Mouse (Mus musculus) midbrain, embryonic 13.5 days (tissue): Measurements from ENCODE around the gene Tmcc1. TPM values are rescaled to one million over a fixed set of nuclear protein-coding genes. Genes with fewer than 3 reads are reported as not detected.
"Not testable (repeated sequence)": the region's sequence is repeated elsewhere in the genome, so short reads cannot be mapped to it uniquely, and the experiment has no call there.

ENCODE experiments used
- ATAC-seq: fragments of 200-750 bp; cut with Nextera tagmentation; 2 replicates; pipeline ENCODE4 v1.8.0; 2017; ENCODE audit warnings: mild to moderate bottlenecking, moderate TSS enrichment, moderate library complexity
- H3K27ac ChIP-seq: fragments of 300-500 bp; sonication (generic); 2 replicates; pipeline ENCODE4 v1.5.1; 2015; ENCODE audit warnings: inconsistent platforms, mild to moderate bottlenecking, moderate library complexity
- H3K27me3 ChIP-seq: fragments of 300-500 bp; sonication (generic); 2 replicates; pipeline ENCODE4 v1.6.1; 2015; ENCODE audit warnings: mild to moderate bottlenecking, inconsistent platforms
- H3K36me3 ChIP-seq: fragments of 300-500 bp; sonication (generic); 2 replicates; pipeline ENCODE4 v1.6.1; 2015; ENCODE audit warnings: mild to moderate bottlenecking, inconsistent platforms
- H3K4me1 ChIP-seq: fragments of 300-500 bp; sonication (generic); replicated peaks from 2 replicates; pipeline ENCODE4 v1.6.1; 2015; ENCODE audit warnings: inconsistent platforms
- H3K4me2 ChIP-seq: fragments of 300-500 bp; sonication (generic); replicated peaks from 2 replicates; pipeline ENCODE4 v1.6.1; 2015; ENCODE audit warnings: moderate library complexity, mild to moderate bottlenecking, inconsistent platforms
- H3K4me3 ChIP-seq: fragments of 300-500 bp; sonication (generic); replicated peaks from 2 replicates; pipeline ENCODE4 v1.5.1; 2015; ENCODE audit warnings: mild to moderate bottlenecking, inconsistent platforms
- H3K9ac ChIP-seq: fragments of 300-500 bp; sonication (generic); replicated peaks from 2 replicates; pipeline ENCODE4 v1.6.1; 2015; ENCODE audit warnings: mild to moderate bottlenecking, inconsistent platforms
- H3K9me3 ChIP-seq: fragments of 300-500 bp; sonication (generic); 2 replicates; pipeline ENCODE4 v1.6.1; 2016; ENCODE audit warnings: mild to moderate bottlenecking, inconsistent platforms
- WGBS: fragments of 180-500 bp; shearing (Covaris S2); methylation state at CpG from one replicate; pipeline ENCODE4 v1.1.7; 2015; 5-methylcytosine and 5-hydroxymethylcytosine counted together
- polyA plus RNA-seq: library from polyadenylated mRNA; unstranded; fragments of >200 nt; fragmentation: Nextera tagmentation; extraction: Ambion mirVana; gene quantifications from 2 replicates; pipeline ENCODE4 v1.2.1, GENCODE M21; 2015

Tmcc1 gene
- polyA plus RNA-seq, result 35.7 and 36.4 TPM in 2 replicates

DNA sequence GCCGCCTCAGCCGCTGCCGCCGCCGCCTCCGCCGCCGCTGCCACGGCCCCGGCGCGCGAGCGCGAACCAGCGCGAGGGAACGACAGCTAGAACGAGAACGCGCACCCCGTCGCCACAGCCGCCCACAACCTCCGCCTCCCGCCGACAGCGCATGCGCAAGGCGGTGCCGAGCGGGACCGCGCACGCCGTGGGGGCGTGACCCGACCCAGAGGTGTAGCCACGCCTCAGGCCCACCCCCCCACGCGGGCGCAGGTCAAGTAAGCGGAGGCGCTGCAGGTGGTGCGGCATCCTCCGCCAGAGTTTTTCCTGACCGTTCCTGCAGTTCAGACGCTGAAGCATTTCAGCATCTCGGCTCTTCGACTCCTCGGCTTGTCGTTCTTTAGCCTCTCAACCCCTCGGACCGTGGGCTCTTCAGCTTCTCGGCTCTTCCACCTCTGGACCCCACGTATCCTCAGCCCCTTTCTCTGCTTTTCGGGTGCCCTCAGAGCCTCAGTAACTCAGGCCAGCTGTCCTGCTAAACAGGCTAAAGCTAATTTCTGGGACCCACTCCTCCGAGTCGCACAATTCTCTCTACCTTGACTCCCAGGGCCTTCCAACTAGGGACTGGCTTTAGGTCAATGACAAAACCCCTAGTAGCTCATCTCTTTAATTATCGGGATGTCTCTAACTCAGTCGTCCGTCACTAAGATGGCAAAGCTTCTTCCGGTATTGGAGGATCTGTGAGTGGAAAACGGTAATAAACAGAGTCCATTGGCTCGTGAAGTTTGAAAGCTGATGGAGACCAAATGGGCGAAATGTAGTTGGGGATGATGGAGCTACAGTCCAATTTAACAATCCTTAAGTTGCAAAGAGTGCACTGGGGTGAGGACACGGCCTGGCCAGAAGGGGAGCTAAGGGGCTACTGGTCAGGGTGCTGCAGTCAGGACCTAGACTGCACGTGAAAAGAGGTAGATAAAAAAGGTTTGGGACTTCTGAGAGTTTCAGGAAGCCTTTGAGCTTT lies at the start of gene Tmcc1:
Gene Tmcc1, minus strand, starts transcription at position 93 of the 1,000 bp plus-strand sequence.
- Histone ChIP-seq H3K27ac (peak within 1 kb of the TSS; percentile 87), H3K9me3 (no peaks in the 10 kb centered on the region), H3K4me1 (peaks cover 37% of the 10 kb centered on the region), H3K36me3 (no peaks in the 10 kb centered on the region), H3K4me2 (peak within 1 kb of the TSS; percentile 90), H3K9ac (peak within 1 kb of the TSS; percentile 96), H3K4me3 (peak within 1 kb of the TSS; percentile 96), H3K27me3 (peaks cover 4% of the 10 kb centered on the region; the same call in 1 of the 2 replicates)
- ATAC-seq, result peak; percentile 83
- WGBS, result under 1% methylated on average over 56 of the region's 68 CpGs

DNA sequence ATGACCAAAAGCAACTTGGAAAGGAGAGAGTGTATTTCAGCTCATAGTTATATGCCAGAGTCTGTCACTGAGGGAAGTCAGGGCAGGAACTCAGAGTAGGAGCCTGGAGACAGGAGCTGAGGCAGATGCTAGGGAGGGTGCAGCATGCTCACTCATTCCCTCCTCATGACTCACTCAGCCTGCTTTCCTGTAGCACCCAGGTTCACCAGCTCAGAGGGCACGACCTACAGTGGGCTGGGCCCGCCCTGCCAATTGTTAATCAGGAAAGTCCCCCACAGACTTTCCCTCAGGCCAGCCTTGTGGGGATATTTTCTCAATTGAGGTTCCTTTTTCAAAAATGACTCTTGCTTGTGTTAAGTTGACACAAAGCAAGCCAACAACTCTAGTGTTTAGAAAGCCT lies 47.1 kb upstream of the Tmcc1 start:
- H3K4me3 ChIP-seq, result no peak overlapping the region
- peaks cover 84% of the 10 kb centered on the region for H3K36me3 ChIP-seq
- H3K27ac ChIP-seq, result no peak overlapping the region
- no peak for ATAC-seq
- H3K9ac ChIP-seq, result no peak overlapping the region
- H3K4me1 ChIP-seq, result no peaks in the 10 kb centered on the region
- WGBS, result 79% methylated on average over 2 of the region's 2 CpGs
- H3K4me2 ChIP-seq, result no peak overlapping the region
- no peaks in the 10 kb centered on the region for H3K27me3 ChIP-seq
- no peaks in the 10 kb centered on the region for H3K9me3 ChIP-seq

DNA sequence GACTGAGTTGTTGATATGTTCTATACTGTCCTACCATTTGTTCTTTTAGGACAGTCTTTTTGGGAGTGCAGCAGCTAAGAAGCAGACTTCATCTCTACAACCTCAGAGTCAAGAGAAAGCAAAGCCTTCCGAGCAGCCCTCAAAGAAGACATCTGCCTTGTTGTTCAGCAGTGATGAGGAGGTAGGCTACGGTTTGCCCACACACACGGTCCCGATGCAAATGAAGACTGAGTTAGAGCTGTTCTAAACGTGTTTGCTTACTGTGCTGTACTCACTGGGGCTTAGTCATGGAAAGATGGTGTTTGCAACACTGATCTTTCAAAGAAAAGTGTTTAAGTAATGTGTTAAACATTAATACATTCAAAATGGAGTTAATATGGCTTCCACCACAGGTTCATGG lies 44.8 kb upstream of the Tmcc1 start:
- peaks cover 86% of the 10 kb centered on the region for H3K36me3 ChIP-seq
- no peak overlapping the region for H3K27ac ChIP-seq
- H3K4me2 ChIP-seq, result no peak overlapping the region
- no peak overlapping the region for H3K4me3 ChIP-seq
- no peaks in the 10 kb centered on the region for H3K27me3 ChIP-seq
- no peak for ATAC-seq
- 92% methylated on average over 5 of the region's 5 CpGs for WGBS
- H3K9ac ChIP-seq, result no peak overlapping the region
- no peaks in the 10 kb centered on the region for H3K4me1 ChIP-seq
- no peaks in the 10 kb centered on the region for H3K9me3 ChIP-seq

DNA sequence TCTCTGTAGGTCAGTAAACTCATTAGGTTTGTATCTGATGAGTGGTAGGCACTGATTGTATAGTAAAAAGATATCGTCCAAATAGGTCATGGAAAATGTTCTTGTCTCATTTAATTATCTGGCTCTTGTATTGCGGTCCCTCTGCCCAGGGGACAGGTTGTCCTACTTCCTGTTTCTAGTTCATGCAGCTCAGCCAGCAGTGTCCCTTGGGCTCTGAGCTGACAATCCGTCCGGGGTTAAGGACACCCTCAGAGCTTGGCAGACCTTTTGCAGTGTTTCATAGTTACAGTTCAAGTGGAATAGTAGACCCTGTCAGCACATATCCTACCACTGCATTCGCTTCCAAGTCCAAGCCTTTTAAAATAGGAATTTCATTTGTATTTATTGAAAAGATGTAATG lies 42.0 kb upstream of the Tmcc1 start:
- peaks cover 87% of the 10 kb centered on the region for H3K36me3 ChIP-seq
- no peak overlapping the region for H3K4me2 ChIP-seq
- ATAC-seq, result no peak
- 95% methylated on average over 5 of the region's 5 CpGs for WGBS
- H3K4me1 ChIP-seq, result no peaks in the 10 kb centered on the region
- no peaks in the 10 kb centered on the region for H3K27me3 ChIP-seq
- no peak overlapping the region for H3K4me3 ChIP-seq
- H3K9me3 ChIP-seq, result no peaks in the 10 kb centered on the region
- no peak overlapping the region for H3K27ac ChIP-seq
- H3K9ac ChIP-seq, result no peak overlapping the region

DNA sequence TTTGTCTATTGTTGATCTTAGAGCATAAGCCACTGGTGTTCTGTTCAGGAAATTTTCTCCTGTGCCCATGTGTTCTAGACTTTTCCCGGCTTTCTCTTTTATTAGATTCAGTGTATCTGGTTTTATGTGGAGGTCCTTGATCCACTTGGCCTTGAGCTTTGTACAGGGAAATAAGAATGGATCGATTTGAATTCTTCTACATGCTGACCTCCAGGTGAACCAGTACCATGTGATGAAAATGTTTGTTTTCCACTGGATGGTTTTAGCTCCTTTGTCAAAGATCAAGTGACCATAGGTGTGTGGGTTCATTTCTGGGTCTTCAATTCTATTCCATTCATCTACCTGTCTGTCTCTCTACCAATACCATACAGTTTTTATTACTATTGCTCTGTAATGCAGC lies 41.5 kb upstream of the Tmcc1 start:
- not testable (repeated sequence) for H3K9ac ChIP-seq, H3K4me2 ChIP-seq, H3K9me3 ChIP-seq, H3K4me3 ChIP-seq, H3K27ac ChIP-seq, H3K27me3 ChIP-seq, ATAC-seq, H3K4me1 ChIP-seq
- H3K36me3 ChIP-seq, result peaks cover 84% of the 10 kb centered on the region
- WGBS, result 98% methylated on average over 2 of the region's 2 CpGs

DNA sequence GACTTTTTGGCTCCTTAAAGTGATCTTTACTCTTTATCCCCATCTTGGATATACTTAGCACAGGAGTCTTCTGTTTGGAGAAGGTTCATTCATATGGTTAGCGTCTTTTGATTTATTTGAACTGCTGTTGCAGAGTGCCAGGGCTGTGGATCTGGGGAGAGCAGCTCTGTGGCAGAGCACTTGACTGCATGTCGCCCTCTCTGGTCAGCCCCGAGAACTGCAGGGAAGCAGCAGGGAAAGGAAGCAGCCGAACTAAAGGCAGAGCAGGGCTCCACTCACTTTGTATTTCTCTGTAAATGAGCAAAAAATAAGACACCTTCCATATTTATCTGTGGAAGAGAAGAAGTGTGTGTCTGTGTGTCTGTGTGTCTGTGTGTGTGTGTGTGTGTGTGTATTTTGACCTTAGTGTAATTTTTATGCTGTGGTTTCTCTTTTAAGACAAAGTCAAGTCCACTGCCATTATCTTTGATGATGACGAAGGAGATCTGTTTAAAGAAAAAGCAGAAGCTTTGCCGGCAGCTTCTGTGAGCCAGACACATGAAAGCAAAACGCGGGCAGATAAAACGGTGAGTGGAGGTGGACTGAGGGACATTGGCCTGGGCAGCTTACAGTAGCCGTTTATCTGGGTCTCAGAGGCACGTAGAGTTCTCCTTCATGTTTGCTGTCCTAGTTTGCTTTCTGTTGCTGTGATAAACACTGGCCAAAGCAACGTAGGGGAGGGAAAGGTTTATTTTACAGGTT lies 35.7 kb upstream of the Tmcc1 start:
- Histone ChIP-seq H3K4me2 (no peak overlapping the region), H3K36me3 (peaks cover 81% of the 10 kb centered on the region), H3K4me1 (no peaks in the 10 kb centered on the region), H3K4me3 (no peak overlapping the region), H3K9me3 (no peaks in the 10 kb centered on the region), H3K27me3 (no peaks in the 10 kb centered on the region), H3K27ac (no peak overlapping the region), H3K9ac (no peak overlapping the region)
- WGBS, result 67% methylated on average over 12 of the region's 12 CpGs
- ATAC-seq, result no peak

DNA sequence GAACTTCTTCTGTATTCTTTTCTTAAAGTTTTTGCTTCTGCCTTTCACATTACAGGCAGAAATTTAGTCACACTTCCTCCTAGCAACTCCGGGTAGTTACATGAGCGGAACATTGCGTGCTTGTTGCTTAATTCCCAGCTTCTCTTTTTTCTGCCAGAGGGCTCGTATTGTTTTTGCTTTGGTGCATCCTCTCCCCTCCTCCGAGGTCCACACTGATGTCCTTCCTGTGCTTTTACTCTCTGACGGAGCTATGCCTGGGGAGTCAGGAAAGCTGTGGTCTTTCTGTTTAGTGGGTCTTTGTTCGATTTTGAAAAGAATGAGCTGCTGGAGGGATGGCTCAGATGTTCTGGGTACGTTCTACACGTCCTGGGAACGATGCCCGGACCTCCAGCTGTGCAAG lies 34.5 kb upstream of the Tmcc1 start:
- 79% methylated on average over 11 of the region's 11 CpGs for WGBS

DNA sequence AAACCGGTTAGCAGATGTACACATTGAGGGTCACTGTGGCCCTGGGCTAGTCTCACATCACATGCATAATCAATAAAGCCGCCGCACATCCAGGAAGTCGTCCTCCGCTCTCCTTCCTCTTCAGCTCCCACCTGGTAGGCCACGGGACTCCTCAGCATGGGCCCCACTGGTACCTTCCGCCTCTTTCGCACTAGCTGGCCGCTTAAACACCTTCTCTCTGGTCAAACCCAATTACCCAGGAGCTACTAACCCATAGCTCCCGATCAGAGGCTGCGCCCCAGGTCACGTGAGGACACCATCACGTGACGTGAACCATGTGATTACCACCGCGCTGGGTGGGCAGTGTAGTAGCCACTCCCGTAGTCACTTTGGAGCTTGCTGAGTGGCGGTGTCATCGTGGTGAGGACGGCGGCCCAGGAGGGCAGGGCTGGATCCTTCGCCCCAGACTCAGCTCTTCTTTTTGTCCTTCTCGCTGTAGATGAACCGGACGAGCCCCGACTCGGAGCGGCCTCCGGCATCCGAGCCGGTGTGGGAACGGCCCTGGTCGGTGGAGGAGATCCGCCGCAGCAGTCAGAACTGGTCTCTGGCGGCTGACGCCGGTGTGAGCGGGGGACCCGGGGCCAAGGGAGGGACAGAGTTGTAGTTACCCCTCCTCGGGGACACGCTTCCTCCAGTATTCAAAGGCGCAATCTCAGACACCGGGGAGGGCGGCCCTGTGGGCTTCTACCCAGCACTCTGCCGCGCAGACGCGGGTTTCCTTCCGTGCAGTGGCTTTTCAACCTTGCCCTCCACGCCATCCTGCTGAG lies 14.6 kb upstream of the Tmcc1 start, which contains the start of gene Washc2:
Gene Washc2, plus strand, starts transcription at position 310 of the 806 bp plus-strand sequence.
- Histone ChIP-seq H3K4me1 (peaks cover 18% of the 10 kb centered on the region), H3K36me3 (peaks cover 20% of the 10 kb centered on the region), H3K9ac (peak within 1 kb of the TSS; percentile 82), H3K4me3 (peak within 1 kb of the TSS; percentile 81), H3K9me3 (no peaks in the 10 kb centered on the region), H3K27ac (peak within 1 kb of the TSS; percentile 83), H3K27me3 (no peaks in the 10 kb centered on the region), H3K4me2 (peak within 1 kb of the TSS; percentile 79)
- WGBS, result under 1% methylated on average over 51 of the region's 51 CpGs
- ATAC-seq, result peak; percentile 97

More for the DNA sequence above, 34.5 kb upstream of the Tmcc1 start:
- Histone ChIP-seq H3K36me3 (peaks cover 82% of the 10 kb centered on the region), H3K4me2 (no peak overlapping the region), H3K27ac (no peak overlapping the region), H3K9me3 (no peaks in the 10 kb centered on the region), H3K4me1 (no peaks in the 10 kb centered on the region), H3K27me3 (no peaks in the 10 kb centered on the region), H3K4me3 (no peak overlapping the region), H3K9ac (no peak overlapping the region)
- no peak for ATAC-seq

DNA sequence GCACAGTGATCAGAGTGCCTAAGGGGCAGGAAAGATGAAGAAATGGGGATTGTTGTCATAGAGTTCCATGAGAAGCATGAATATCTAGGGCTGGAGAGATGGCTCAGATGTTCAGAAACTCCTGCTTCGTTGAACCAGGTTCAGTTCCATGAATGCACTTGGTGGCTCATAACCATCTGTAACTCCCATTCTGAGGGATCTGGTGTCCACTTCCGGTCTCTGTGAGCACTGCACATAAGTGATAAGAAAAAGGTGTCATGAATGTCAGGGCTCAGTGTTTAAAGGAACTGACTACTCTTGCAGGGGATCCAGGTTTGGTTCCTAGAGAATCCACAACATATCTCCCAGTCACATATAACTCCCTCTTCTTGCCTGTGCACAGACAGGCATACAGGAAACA lies 6.4 kb upstream of the Tmcc1 start:
- H3K4me1 ChIP-seq, result no peaks in the 10 kb centered on the region
- no peaks in the 10 kb centered on the region for H3K36me3 ChIP-seq
- WGBS, result 72% methylated on average over 2 of the region's 2 CpGs
- H3K4me3 ChIP-seq, result no peak overlapping the region
- ATAC-seq, result no peak
- no peak overlapping the region for H3K4me2 ChIP-seq
- no peaks in the 10 kb centered on the region for H3K9me3 ChIP-seq
- no peak overlapping the region for H3K27ac ChIP-seq
- H3K9ac ChIP-seq, result no peak overlapping the region
- peaks cover 4% of the 10 kb centered on the region; the same call in 1 of the 2 replicates for H3K27me3 ChIP-seq

DNA sequence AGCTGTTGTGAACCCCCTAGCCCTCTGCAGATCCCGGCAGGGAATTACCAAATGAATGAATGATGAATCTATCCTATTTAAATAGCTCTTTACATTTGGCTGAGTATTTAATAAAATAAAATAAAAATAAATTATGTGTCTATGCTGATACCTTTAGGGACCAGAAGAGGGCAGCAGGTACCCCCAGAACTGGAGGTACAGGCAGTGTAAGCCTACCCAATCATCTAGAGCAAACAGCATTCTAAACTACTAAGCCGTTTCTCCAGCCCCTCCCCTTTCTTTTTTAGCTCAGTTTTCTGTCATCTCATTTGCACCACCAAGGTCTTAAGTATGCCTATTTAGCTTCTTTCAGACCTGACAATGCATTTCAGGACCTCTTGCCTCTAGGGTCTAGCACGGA lies 4.9 kb upstream of the Tmcc1 start:
- no peak overlapping the region for H3K27ac ChIP-seq
- H3K4me2 ChIP-seq, result no peak overlapping the region
- H3K4me1 ChIP-seq, result peaks cover 7% of the 10 kb centered on the region
- no peak overlapping the region for H3K9ac ChIP-seq
- no peak overlapping the region for H3K4me3 ChIP-seq
- whole genome bisulfite sequencing, result 35% methylated on average over 3 of the region's 3 CpGs
- no peaks in the 10 kb centered on the region for H3K9me3 ChIP-seq
- H3K36me3 ChIP-seq, result no peaks in the 10 kb centered on the region
- peak; percentile 60; the same call in 1 of the 2 replicates for ATAC-seq
- peaks cover 4% of the 10 kb centered on the region; the same call in 1 of the 2 replicates for H3K27me3 ChIP-seq

DNA sequence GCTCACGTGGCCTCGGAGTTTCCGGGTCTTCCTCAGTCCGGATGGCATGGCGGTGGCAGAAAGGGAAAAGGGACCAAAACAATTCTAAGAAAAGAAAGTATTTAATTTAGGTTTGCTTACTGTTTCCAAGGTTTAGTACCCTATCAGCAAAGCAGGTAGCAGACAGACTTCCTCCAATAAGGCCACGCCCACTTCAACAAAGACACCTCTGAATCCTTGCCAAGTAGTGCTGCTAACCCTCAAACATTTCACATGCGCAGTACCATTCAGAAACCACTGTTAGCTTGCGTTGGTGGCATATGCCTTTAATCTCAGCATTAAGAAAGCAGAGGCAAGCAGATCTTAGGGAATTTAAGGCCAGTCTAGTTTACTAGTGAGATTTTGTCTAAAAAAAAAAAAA lies 2.5 kb upstream of the Tmcc1 start:
- Histone ChIP-seq H3K4me1 (peaks cover 24% of the 10 kb centered on the region), H3K4me2 (no peak overlapping the region), H3K36me3 (no peaks in the 10 kb centered on the region), H3K9ac (no peak overlapping the region), H3K27me3 (peaks cover 4% of the 10 kb centered on the region; the same call in 1 of the 2 replicates), H3K4me3 (no peak overlapping the region), H3K27ac (no peak overlapping the region), H3K9me3 (no peaks in the 10 kb centered on the region)
- no peak for ATAC-seq
- WGBS, result 66% methylated on average over 8 of the region's 8 CpGs
